Mouse (Mus musculus) myocyte (in vitro differentiated cells): ENCODE results near the gene Cfap126. TPM values are rescaled to one million over a fixed set of nuclear protein-coding genes. Genes with fewer than 3 reads are reported as not detected.

ENCODE experiments used
- H3K27me3 ChIP-seq: one replicate; pipeline ENCODE4 v1.6.1; 2011; ENCODE audit not compliant: control insufficient read depth, insufficient read depth, insufficient read length
- H3K36me3 ChIP-seq: one replicate; pipeline ENCODE4 v1.6.1; 2011; ENCODE audit not compliant: control insufficient read depth, insufficient read depth
- H3K4me2 ChIP-seq: one replicate; pipeline ENCODE4 v1.6.1; 2011; ENCODE audit warnings: low read depth, control low read depth
- H3K4me3 ChIP-seq: one replicate; pipeline ENCODE4 v1.5.1; 2011; ENCODE audit warnings: mild to moderate bottlenecking, control low read depth, moderate library complexity
- H3K79me2 ChIP-seq: one replicate; pipeline ENCODE4 v1.6.1; 2011; ENCODE audit not compliant: control insufficient read depth, insufficient read depth
- H3ac ChIP-seq: one replicate; pipeline ENCODE4 v1.6.1; 2011; ENCODE audit not compliant: control insufficient read depth, insufficient read length
- CEBPB ChIP-seq: IDR thresholded peaks from 2 replicates; pipeline ENCODE4 v1.6.1; 2011; ENCODE audit warnings: mild to moderate bottlenecking, moderate library complexity; ENCODE audit not compliant: poor library complexity, insufficient read depth, severe bottlenecking
- E2F4 ChIP-seq: IDR thresholded peaks from one replicate; pipeline ENCODE4 v1.6.1; 2011; ENCODE audit warnings: mild to moderate bottlenecking, control low read depth, moderate library complexity; ENCODE audit not compliant: insufficient read depth
- MAX ChIP-seq: IDR thresholded peaks from one replicate; pipeline ENCODE4 v1.6.1; 2011; ENCODE audit warnings: low read depth, mild to moderate bottlenecking, control low read depth
- MYOD1 ChIP-seq, 3 experiments: IDR thresholded peaks; one replicate each; pipeline ENCODE4 v1.6.1; 2011; ENCODE audit warnings: control low read depth in 2 of 3, low read depth in 2 of 3, mild to moderate bottlenecking in 2 of 3, moderate library complexity in 1 of 3; ENCODE audit not compliant: insufficient read length in 2 of 3, control insufficient read depth in 1 of 3
- MYOG ChIP-seq, 3 experiments: IDR thresholded peaks; one replicate each; pipeline ENCODE4 v1.6.1; 2011; ENCODE audit warnings: control low read depth in 2 of 3, low read depth in 2 of 3, mild to moderate bottlenecking in 2 of 3; ENCODE audit not compliant: insufficient read length in 2 of 3, control insufficient read depth in 1 of 3, insufficient read depth in 1 of 3
- POLR2A ChIP-seq: IDR thresholded peaks from one replicate; pipeline ENCODE4 v1.6.1; 2011; ENCODE audit warnings: low read depth, mild to moderate bottlenecking, control low read depth, moderate library complexity; ENCODE audit not compliant: insufficient read length
- POLR2AphosphoS2 ChIP-seq: IDR thresholded peaks from one replicate; pipeline ENCODE4 v1.6.1; 2011; ENCODE audit warnings: low read depth, control low read depth; ENCODE audit not compliant: insufficient read length
- REST ChIP-seq: IDR thresholded peaks from one replicate; pipeline ENCODE4 v1.6.1; 2011; ENCODE audit warnings: mild to moderate bottlenecking, control low read depth, moderate library complexity; ENCODE audit not compliant: insufficient read depth, insufficient read length
- SRF ChIP-seq: IDR thresholded peaks from one replicate; pipeline ENCODE4 v1.6.1; 2011; ENCODE audit warnings: low read depth; ENCODE audit not compliant: control insufficient read depth, insufficient read length
- TCF12 ChIP-seq: IDR thresholded peaks from one replicate; pipeline ENCODE4 v1.6.1; 2011; ENCODE audit warnings: mild to moderate bottlenecking, control low read depth; ENCODE audit not compliant: poor library complexity, insufficient read depth, severe bottlenecking
- TCF3 ChIP-seq: IDR thresholded peaks from one replicate; pipeline ENCODE4 v1.6.1; 2011; ENCODE audit warnings: low read depth, control low read depth; ENCODE audit not compliant: insufficient read length
- USF1 ChIP-seq: IDR thresholded peaks from one replicate; pipeline ENCODE4 v1.6.1; 2011; ENCODE audit warnings: low read depth, mild to moderate bottlenecking, control low read depth, moderate library complexity
- polyA plus RNA-seq: library from polyadenylated mRNA; unstranded; fragments of >200 nt; fragmentation: generic; extraction: Trizol; gene quantifications from one replicate; pipeline ENCODE4 v1.2.1, GENCODE M21; 2012; ENCODE audit warnings: missing spikeins

Cfap126 gene
- polyA plus RNA-seq, 1 experiment: 2.2 TPM

GRCm38 (mm10) chr1:171103179-171103840, 10.4 kb upstream of the Cfap126 start:
- Histone ChIP-seq H3K79me2 (no peaks in the 10 kb centered on the region), H3K4me3 (peak overlapping the region; percentile 47), H3ac (no peak overlapping the region), H3K36me3 (no peaks in the 10 kb centered on the region), H3K27me3 (no peaks in the 10 kb centered on the region), H3K4me2 (peak overlapping the region; percentile 58)
- no peak for TF ChIP-seq MYOD1 (IDR thresholded peaks at IDR 0.05; ENCODE audit: control insufficient read depth in 1 of 3, insufficient read length in 2 of 3, low read depth in 2 of 3)
- TF ChIP-seq SRF: no peak
- no peak for TF ChIP-seq TCF12
- no peak for TF ChIP-seq CEBPB
- no peak for TF ChIP-seq E2F4
- no peak for TF ChIP-seq POLR2AphosphoS2
- TF ChIP-seq REST: no peak
- no peak for TF ChIP-seq USF1
- no peak for TF ChIP-seq TCF3
- no peak for TF ChIP-seq MYOG (IDR thresholded peaks at IDR 0.05; ENCODE audit: control insufficient read depth in 1 of 3, insufficient read depth in 1 of 3, insufficient read length in 2 of 3, low read depth in 2 of 3)
- TF ChIP-seq MAX: no peak
- no peak for TF ChIP-seq POLR2A

- H3K4me2 ChIP-seq: no peak overlapping the region
- no peak overlapping the region for H3ac ChIP-seq
- H3K27me3 ChIP-seq: no peaks in the 10 kb centered on the region
- no peak for TF ChIP-seq MAX
- H3K4me3 ChIP-seq: no peak overlapping the region
- H3K36me3 ChIP-seq: no peaks in the 10 kb centered on the region
- H3K79me2 ChIP-seq: no peaks in the 10 kb centered on the region
Observed at GRCm38 (mm10) chr1:171105226-171105625, 8.5 kb upstream of the Cfap126 start.

GRCm38 (mm10) chr1:171109620-171110019, 4.1 kb upstream of the Cfap126 start:
- TF ChIP-seq TCF3 (no peak), MAX (no peak), CEBPB (no peak)
- H3K4me3 ChIP-seq: no peak overlapping the region
- no peaks in the 10 kb centered on the region for H3K36me3 ChIP-seq
- no peak overlapping the region for H3K4me2 ChIP-seq
- H3ac ChIP-seq: no peak overlapping the region
- H3K79me2 ChIP-seq: no peaks in the 10 kb centered on the region
- H3K27me3 ChIP-seq: no peaks in the 10 kb centered on the region

GRCm38 (mm10) chr1:171110659-171111019, 3.1 kb upstream of the Cfap126 start:
- Histone ChIP-seq H3K36me3 (no peaks in the 10 kb centered on the region), H3K4me2 (peak overlapping the region; percentile 71), H3K79me2 (no peaks in the 10 kb centered on the region), H3ac (no peak overlapping the region), H3K4me3 (peak overlapping the region; percentile 54), H3K27me3 (no peaks in the 10 kb centered on the region)
- TF ChIP-seq REST (no peak), POLR2A (no peak), MYOG (IDR thresholded peaks at IDR 0.05; ENCODE audit: control insufficient read depth in 1 of 3, insufficient read depth in 1 of 3, insufficient read length in 2 of 3, low read depth in 2 of 3) (no peak), E2F4 (no peak)

GRCm38 (mm10) chr1:171111020-171111780, 2.5 kb upstream of the Cfap126 start:
- H3K4me3 ChIP-seq: peak overlapping the region; percentile 54
- H3K27me3 ChIP-seq: no peaks in the 10 kb centered on the region
- H3K79me2 ChIP-seq: no peaks in the 10 kb centered on the region
- TF ChIP-seq SRF (no peak), REST (no peak), MYOD1 (IDR thresholded peaks at IDR 0.05; ENCODE audit: control insufficient read depth in 1 of 3, insufficient read length in 2 of 3, low read depth in 2 of 3) (no peak), POLR2AphosphoS2 (no peak), E2F4 (no peak), CEBPB (0 out of 2 replicates have a peak, but pooled peaks have one; percentile 15), USF1 (no peak)
- H3K36me3 ChIP-seq: no peaks in the 10 kb centered on the region
- no peak overlapping the region for H3ac ChIP-seq
- peak overlapping the region; percentile 98 for H3K4me2 ChIP-seq
